Mouse (Mus musculus): Measurements from ENCODE around the gene 2610028H24Rik.

Gene 2610028H24Rik

DNA sequence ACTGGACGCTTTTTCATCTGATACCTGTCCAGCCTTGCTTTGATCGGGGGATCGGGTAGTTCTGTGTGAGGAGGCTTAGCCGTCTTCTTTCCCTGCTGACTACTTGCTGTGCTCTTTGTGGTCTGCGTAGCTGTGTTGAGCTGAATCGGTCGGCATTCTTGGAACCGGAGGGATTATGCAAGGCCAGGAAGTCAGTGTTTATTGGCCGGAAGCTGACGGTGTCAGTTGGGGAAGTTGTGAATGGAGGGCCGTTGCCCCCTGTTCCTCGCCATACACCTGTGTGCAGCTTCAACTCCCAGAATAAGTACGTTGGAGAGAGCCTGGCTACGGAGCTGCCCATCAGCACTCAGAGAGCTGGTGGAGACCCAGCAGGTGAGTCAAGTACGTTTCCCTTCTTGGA is 40.3 kb downstream of the 2610028H24Rik start:
- DNase-seq (ENCODE audit: low spot score in 2 of 2) = no peak

DNA sequence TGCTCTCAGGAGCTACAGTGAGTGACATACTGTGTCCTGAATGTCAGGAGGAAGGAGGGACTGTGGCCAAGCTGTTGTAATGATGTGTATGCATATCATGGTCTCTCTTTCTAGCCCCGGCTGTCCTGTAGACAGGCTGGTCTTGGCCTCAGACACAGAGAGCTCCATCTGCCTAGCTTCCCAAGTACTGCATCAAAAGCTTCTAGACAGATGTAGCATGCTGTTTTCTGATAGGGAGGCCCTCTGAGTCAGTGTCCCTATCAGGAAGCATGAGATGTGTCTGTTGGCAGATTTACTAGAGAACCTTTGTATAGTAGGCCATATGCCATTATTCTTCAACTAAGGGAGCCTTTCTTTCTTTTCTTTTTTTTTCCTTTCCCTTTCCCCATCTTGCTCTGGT is 44.6 kb downstream of the 2610028H24Rik start:
- DNase-seq (ENCODE audit: low spot score in 2 of 2) = no peak

DNA sequence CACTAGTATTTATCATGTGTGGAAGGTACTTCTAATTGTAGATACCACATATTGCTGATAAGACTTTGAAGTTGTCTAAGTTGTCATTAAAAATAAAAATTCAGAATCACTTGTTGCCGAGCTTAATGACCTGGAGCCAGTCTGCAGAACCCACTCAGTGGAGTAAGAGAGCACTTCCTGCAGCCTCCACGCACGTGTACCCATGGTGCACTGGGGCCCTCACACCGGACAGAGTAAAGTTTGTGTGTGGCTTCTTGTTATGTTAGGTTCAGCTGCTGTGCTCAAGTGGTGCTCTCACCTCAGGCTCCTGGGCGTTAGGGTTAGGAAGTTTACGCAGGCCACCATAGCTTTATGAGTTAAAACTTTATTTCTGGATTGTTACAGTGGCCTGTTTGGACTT is 46.6 kb downstream of the 2610028H24Rik start:
- no peak for DNase-seq (ENCODE audit: low spot score in 2 of 2)

DNA sequence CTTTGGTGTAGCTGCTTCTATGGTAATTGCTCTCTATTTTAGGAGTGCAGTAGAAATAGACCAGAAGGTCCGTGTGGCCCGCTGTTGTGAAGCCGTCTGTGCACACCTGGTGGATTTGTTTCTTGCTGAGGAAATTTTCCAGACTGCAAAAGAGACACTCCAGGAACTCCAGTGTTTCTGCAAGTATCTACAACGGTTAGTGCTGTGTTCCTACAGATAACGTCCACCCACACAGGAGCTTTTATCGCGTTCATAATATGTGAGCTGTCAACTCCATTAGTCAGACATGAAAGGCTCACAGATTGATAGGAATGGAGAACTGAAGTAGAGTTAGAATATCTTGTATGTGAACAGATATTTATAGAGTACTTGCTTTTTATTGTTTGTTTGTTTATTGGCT is 47.5 kb downstream of the 2610028H24Rik start:
- no peak for DNase-seq (ENCODE audit: low spot score in 2 of 2)

DNA sequence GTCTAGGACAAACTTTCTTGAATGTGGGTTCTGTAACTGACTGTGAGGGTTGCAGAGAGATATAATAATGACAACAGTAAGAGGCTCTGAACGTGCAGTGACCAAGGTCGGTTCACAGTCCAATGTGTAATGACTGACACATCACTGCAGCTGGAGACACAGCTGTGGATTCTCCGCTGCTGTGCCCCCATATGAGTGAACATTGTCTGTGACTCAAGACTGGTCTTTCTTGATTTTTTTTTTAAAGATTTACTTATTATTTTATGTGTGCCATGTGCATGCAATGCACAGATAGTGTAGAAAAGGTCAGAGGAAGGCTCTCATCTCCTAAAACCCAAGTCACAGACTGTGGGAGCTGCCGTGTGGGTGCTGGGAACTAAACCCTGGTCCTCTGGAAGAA is 48.6 kb downstream of the 2610028H24Rik start:
- DNase-seq (ENCODE audit: low spot score in 2 of 2) = no peak

DNA sequence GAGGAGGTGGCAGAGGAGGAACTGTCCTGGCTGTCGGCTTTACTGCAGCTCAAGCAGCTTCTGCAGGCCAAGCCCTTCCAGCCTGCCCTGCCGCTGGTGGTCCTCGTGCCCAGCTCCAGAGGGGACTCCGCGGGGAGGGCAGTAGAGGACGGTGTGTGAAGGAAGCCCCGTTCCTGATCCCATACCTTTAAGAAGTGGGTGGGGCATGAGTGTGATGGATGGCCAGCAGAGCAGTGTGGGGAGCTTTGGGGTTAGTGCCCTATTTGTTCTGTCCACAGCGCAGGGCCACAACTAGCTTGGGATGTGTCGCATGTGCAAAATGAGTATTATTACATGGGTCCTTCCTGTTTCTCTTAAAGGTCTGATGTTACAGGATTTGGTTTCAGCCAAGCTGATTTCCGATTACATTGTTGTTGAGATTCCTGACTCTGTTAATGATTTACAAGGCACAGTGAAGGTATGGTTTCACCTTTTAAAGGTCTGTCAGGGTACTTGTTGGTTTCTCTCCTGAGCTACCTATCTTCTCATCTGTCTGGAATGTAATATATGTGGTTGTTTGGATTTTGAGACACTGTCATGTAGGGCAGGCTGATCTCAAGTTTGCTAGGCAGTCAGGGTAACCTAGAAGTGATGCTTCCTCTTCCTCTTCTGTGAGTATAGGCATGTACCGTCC is 55.5 kb downstream of the 2610028H24Rik start:
- DNase-seq (ENCODE audit: low spot score in 2 of 2) = peak in 1 of 2 experiments; percentile 16

DNA sequence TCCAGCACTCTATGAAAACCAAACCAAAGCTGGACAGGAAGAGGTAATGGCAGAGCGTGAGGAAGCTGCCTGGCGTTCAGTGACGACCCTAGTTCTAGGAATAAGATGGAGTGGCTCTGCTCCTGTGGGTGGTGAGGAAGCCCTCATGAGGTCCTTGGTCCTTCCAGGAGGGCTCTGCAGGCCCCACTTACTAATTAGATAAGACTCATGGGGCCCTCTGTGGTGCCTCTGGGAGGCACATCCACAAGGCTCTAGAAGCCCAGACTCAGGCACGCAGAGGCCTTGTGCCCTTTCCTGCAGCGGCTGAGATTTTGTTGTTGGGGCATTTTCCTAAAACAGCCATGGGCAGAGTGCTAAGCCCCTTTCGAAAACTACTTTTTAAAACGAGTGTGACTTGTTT is 57.0 kb downstream of the 2610028H24Rik start:
- DNase-seq (ENCODE audit: low spot score in 2 of 2) = peak; percentile 14 to 52
